Mouse (Mus musculus) cortical plate, adult 2 months (tissue): Measurements from ENCODE around the gene Cep89.

ENCODE experiments used
- CTCF ChIP-seq: fragments of 200-500 bp; IDR thresholded peaks from 2 replicates; pipeline ENCODE4 v1.5.1; 2011; ENCODE audit warnings: mild to moderate bottlenecking, control low read depth, low read length; ENCODE audit not compliant: insufficient read depth; ENCODE audit errors: extremely low read depth
- POLR2A ChIP-seq: fragments of 200-500 bp; IDR thresholded peaks from 2 replicates; pipeline ENCODE4 v1.6.1; 2011; ENCODE audit warnings: mild to moderate bottlenecking, low read length, control low read depth; ENCODE audit not compliant: insufficient read depth; ENCODE audit errors: extremely low read depth

DNA sequence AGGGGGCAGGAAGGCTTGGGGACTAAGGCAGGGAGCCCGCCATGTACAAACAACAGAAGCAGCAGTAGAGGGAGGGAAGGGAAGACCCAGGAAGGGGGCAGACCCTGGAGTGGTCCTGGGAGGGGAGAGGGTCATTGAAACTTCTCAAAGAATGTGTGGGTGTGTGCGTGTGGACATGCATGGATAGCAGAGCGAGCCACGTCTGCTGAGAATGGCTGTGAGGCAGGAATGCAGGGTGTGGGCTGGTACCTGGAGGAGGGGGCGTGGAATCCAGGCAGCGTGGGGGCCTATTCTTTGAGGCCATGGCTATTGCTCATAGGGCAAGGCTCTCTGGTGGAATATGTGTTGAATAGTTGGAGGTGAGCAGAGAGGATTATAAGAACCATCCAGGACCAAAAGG, 8.1 kb upstream of the Cep89 start:
- TF ChIP-seq CTCF (no peak), POLR2A (no peak)
